Mouse (Mus musculus): ENCODE data around the gene Myo18b.

Myo18b gene

GRCm38 (mm10) chr5:112895674-112896654, at the start of gene Myo18b:
Gene Myo18b, minus strand, starts transcription at chr5:112896362.
- no peak for DNase-seq

DNA sequence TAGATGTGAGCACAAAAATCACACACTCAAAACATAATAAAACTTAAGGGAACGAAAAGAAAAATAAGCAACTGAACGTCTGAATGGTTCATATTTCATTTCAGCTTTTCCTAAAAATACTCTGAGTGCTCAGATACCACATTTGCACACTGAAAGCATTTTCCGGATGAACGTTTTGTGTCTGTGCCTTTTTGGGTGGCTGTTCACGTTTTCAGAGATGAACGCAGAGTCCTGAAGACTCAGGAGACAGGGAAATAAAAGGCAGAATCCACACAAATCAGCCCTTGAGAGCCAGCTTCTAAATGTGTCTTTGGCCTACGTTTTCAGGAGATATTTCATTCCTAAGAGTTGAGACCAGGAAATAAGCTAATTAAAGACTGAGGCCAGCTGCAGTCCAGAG, 49.8 kb upstream of the Myo18b start:
- DNase-seq = no peak

GRCm38 (mm10) chr5:112942244-112942643, 46.1 kb upstream of the Myo18b start:
- no peak for DNase-seq

GRCm38 (mm10) chr5:112941001-112941400, 44.8 kb upstream of the Myo18b start:
- DNase-seq = no peak

GRCm38 (mm10) chr5:112936632-112937031, 40.5 kb upstream of the Myo18b start:
- DNase-seq = no peak

DNA sequence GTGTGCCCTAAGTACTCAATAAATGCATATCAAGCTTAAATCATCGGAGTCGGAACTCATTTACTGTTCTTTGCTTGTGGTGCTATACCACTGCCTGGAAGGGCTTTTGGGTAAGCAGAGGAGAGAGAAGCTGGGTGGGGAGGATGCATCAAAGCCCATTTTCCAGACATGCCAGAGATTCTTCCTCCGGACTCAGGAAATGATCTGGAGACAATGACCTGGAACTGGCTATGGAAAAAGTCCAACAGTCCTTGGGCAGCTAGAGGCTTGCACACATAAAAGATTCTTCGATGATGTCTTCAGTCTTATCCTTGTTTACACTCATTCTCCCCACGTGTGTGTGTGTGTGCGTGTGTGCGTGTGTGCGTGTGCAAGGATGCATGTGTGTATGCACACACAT, 39.3 kb upstream of the Myo18b start:
- DNase-seq = no peak

DNA sequence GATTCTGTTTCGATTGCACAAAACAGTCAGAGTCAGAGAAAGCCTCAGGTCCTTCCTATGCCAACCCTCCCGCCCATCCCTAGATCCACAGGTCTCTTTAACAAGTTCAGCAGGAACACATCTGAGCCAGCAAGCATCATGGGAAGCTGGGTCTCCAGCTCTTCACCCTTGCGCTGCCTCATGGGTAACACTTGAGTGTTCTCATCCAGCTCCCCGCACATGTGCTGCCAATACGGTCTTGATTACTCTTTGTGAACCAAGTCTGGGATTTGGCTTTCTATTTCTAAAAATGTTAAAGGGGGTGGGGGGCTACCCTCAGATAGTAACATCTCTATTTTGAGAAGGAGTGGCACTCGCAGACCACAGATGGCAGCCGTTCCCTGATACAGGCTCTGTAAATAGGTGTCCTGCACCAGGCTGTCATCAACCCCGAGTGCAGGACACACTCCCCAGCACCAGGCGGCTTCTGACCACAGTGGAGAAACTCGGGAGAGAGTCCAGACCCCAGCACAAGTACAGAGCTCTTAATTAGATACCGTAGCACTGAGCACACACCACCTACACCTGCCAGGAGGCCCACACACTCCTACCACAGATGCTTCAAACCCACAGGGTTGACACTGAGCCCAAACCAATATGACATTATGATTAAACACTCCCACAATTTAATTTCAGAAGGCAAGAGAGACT, 36.9 kb upstream of the Myo18b start:
- DNase-seq = no peak

- no peak for DNase-seq
Observed at GRCm38 (mm10) chr5:112931901-112932300, 35.7 kb upstream of the Myo18b start.

- peak; percentile 35 for DNase-seq
Observed at GRCm38 (mm10) chr5:112928201-112928881, 32.2 kb upstream of the Myo18b start.

GRCm38 (mm10) chr5:112925422-112925821, 29.3 kb upstream of the Myo18b start:
- no peak for DNase-seq

GRCm38 (mm10) chr5:112924806-112925205, 28.6 kb upstream of the Myo18b start:
- no peak for DNase-seq

DNA sequence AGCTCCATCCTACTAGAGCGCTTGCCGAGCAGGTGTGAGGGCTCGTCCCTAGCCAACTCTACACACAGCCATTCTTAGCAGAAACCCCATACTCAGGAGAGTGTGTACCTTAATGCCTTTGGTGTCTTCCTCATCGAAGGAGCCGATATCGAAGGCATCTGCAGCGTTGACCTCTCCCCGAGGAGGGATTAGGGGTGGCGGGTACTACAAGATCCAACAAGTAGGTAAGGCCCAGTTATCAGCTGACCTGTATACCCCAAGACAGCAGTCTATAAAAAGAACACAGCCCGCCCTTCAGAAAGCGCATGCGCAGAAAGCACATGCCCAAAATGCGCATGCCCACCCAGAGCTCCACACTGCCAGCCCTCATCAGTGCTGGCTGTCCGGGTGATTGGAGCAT, 27.7 kb upstream of the Myo18b start:
- DNase-seq = no peak

GRCm38 (mm10) chr5:112921914-112922313, 25.8 kb upstream of the Myo18b start:
- no peak for DNase-seq

GRCm38 (mm10) chr5:112910381-112910780, 14.2 kb upstream of the Myo18b start:
- DNase-seq = no peak

DNA sequence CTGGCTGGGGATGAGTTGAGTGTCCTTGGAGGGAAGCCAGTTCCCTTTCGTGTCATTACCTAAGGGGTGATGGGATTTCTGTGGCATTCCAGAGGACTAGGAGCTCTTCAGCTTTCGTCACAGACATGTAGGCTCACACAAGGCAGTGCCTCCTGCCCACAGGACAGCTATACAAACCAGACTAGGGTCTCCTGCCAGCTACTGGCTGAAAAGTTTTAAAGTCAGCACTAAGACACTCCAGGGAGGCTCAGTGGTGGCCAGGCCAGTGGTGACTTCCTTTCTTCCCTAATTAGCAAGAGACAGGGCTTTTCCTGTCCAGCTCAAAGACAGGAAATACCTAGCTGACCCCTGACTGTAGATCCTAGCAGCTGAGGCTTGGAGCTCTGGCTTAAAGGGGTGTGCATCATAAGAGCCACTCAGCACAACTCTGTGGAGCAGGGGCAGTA, 12.0 kb upstream of the Myo18b start:
- peak; percentile 11 for DNase-seq

GRCm38 (mm10) chr5:112907504-112907903, 11.3 kb upstream of the Myo18b start:
- DNase-seq = no peak

DNA sequence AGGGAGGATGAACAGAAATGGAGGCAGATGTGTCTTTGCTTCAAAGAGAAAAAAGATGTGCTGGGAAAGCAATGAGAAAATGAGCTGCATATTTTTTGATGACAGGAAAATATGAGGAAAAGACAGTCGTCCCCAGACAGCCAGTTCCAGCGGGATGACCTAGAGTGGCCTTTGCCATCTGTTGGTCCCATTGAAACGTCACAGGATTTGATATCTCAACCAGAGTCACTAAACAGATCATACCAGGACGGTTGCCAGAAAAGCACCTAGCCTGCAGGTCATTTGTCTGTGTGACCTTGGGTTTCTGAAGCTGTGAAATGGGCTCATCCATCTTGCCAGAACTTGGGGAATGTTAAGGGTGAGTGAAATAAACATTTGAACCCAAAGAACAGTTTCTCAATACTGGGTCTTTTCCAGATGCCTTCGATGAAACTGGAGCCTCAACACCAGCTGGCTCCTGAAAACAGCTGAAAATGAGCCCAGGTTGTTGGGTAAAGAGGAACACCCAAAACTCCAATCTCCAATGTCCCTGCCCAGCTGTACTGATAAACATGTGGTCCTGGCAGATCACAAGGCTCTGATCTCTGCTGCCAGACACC, 2.6 kb downstream of the Myo18b start:
- no peak for DNase-seq

- no peak for DNase-seq
Observed at GRCm38 (mm10) chr5:112892411-112892810, 3.8 kb downstream of the Myo18b start.

DNA sequence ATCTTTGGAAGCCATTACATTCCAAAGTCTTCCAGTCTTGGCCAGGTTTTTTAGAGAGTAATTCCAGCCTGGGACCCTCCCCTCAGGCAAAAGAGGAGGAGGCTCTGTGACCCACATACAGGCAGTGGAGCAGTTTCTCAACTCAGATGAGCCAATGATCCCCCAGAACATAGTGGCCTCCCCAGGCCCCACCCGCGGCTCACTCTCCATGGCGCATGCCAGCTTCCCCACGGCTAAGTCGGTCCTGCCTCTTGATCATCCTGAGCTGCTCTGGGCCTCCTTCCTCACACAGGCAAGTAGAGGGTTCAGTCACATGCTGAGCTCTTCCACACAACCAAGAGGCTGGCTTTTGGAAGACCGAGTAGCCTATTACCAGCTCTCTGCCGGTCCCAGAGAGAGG, 7.5 kb downstream of the Myo18b start:
- DNase-seq = no peak

DNA sequence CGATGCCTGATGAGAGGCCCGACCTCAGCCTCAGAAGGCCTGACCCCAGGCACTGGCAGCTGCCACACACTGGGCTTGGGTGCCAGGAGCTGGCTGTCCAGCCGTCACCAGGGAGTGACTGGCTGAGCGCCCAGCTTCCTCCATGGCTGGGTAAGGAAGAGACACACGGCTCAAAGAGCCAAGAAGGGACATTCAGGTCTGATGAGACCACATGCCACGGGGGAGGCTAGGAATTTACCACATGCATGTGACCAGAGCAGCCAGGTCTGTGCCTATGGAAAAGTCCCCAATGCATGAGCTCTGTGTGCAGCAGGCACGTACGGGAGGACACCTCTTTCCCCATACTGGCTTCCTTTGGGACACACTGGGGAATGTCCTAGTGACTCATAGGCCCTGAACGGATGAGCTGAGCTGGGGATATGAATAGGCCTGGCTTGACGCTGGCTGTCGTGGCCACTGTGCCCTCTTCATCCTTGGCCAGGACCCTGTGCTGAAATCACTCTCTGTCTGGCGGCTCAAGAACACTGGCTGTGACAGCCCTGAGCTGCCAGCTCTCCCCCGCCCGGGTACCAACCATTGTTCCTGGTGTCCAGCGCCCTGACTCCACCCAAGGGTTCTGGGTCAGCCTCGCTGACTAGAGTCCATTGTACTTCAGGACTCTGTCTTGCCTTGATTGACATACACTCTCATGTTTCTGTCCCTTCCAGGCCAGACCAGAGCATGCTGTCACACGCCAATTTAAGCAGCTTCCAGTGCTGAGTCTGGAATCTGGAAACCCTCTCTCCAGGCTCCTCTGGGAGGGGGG, 9.3 kb downstream of the Myo18b start:
- no peak for DNase-seq

DNA sequence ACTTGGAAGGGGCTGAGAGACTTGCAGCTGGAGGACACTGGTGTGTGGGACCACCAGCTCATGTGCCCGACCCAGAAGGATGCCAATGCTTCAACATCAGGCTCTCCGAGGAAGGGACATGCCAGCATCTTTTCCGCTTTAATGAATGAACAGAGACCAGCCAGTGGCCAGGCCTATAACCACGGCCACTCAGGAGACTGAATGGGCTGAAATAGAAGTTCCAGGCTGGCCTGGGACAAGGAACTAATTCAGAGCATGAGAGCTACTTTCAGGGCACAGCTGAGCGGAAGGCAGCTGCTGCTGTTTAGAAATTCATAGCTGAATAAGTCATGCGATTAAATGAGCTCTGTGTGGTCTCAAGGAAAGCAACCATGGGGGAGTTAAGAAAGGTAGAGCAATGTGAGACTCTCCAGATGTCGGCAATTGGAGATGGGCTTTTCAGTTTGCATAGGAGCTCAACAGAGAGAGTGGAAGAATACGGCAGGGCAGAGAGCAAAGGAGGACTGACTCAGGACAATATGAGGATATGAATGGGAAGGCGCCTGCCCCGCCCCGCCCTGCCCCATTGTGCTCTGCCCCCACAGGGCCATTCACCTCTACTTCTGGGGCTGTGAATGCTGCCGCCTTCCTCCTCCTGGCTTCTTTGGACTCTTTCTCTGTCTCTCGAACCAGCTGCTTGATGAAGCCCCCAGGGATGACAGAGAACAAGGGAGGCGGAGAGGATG, 18.6 kb downstream of the Myo18b start:
- DNase-seq = peak; percentile 32

Measured in embryo, embryonic 11 days (tissue).